Mouse (Mus musculus) bone marrow macrophage, adult 2 months (primary cell): ENCODE results near the gene Xpo6.

Experiments
- CTCF ChIP-seq: IDR thresholded peaks from 2 replicates; pipeline ENCODE4 v1.5.1; 2012; ENCODE audit warnings: low read depth, mild to moderate bottlenecking, low read length, moderate library complexity
- POLR2A ChIP-seq: IDR thresholded peaks from 2 replicates; pipeline ENCODE4 v1.6.1; 2012; ENCODE audit warnings: mild to moderate bottlenecking, low read depth, low read length, borderline replicate concordance

DNA sequence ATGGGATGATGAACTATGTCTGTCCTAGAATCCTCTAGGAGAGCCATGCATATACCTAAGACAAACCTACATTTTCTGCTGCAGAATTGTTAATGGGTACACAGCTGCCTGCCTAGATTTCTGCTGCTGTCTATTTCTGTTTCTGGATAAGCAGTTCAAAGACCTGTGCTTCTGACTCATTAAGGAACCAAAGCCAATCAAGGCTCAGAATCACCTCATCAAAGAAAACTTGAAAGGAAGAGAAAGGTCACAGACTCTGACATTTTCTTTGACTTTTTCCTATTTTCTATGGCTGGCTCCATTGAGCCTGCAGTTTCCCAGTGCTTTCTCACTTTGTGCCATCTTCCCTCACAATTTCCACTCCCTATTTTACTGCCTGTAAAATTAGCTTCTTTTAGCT, 21.5 kb downstream of the Xpo6 start:
- TF ChIP-seq CTCF (no peak), POLR2A (no peak)
